Comparison of ENCODE assay signal across 9 mouse cellular contexts in the genomic region with DNA sequence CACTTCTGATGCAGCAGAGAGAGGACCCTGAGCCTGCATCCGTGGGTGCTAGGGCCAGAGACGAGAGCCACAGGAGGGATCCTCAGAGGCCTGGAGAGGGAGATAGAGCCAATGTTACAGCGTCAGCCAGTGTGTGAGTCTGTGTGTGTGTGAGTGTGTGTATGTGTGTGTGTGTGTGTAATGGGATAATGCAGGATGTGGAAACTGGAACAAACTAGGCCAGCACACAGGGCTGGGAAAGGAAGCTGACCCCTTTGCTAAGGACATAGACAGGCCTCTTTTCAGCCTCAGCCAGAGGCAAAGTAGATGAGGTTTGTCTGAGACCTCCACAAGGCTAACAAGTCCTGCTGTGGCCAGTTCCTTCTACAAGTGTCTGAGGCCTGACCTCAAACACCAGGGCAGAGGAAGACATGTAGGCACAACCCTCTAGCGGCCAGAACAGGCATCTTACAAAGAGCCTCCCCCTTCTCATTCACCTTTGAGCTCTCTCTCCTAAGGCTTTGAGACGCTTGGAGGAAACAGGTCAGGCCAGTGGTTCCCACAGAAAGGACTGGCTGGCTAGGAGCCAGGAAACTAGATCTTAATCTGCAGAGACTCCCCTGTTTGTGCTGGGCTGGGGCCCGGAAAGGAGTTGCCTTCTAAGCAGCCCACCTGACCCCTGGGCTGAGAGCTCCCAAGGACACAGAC. TPM values are rescaled to one million over a fixed set of nuclear protein-coding genes. Genes with fewer than 3 reads are reported as not detected.
DNase-seq lines count a peak whose midpoint lies in the region; ATAC-seq and TF ChIP-seq lines count a peak whose summit lies in the region.
"Had no signal": no experiment of that assay in that cellular context is flagged by ENCODE, and none has a peak within 500 bp of the region (broad histone marks: within the 10 kb centered on the region; RNA-seq: fewer than 3 reads in every experiment).

No protein-coding gene starts in this region.

- H3K36me3 ChIP-seq in hindbrain, embryonic 10.5 days = no peaks in the 10 kb centered on the region
- H3K36me3 ChIP-seq in hindbrain, embryonic 14.5 days (replicated peaks; ENCODE audit: control insufficient read depth, insufficient read depth) = no peaks in the 10 kb centered on the region
- no peaks in the 10 kb centered on the region for H3K36me3 ChIP-seq in heart, embryonic 15.5 days
- no peaks in the 10 kb centered on the region for H3K36me3 ChIP-seq in midbrain, embryonic 13.5 days
- H3K36me3 ChIP-seq: liver, embryonic 15.5 days had no signal

- DNase-seq in hindbrain, embryonic 10.5 days (ENCODE audit: low spot score) = peak; percentile 41
- DNase-seq in hindbrain, embryonic 14.5 days (ENCODE audit: low spot score) = no peak
- peak; percentile 46 for DNase-seq in brain, embryonic 14.5 days (ENCODE audit: low read depth)
- peak; percentile 90 to 94 for DNase-seq in kidney, postnatal 36 days
- DNase-seq in cerebellum, adult 8-10 months = no peak
- DNase-seq in layer of hippocampus, adult 18-20 months (ENCODE audit: low spot score in 2 of 2) = no peak

- no peaks in the 10 kb centered on the region for H3K27me3 ChIP-seq in hindbrain, embryonic 10.5 days (ENCODE audit: insufficient read depth, poor library complexity, severe bottlenecking)
- no peaks in the 10 kb centered on the region for H3K27me3 ChIP-seq in hindbrain, embryonic 14.5 days (ENCODE audit: control insufficient read depth, insufficient read depth, low read length)
- H3K27me3 ChIP-seq in heart, embryonic 15.5 days = no peaks in the 10 kb centered on the region
- no peaks in the 10 kb centered on the region; the same call in 1 of the 2 replicates for H3K27me3 ChIP-seq in midbrain, embryonic 13.5 days

- TF ChIP-seq CTCF in brain, embryonic 14.5 days (IDR thresholded peaks at IDR 0.05; ENCODE audit: borderline replicate concordance, extremely low read depth, insufficient read depth, insufficient read length) = peak; percentile 59; the same call in 1 of the 2 replicates

- H3K9me3 ChIP-seq in hindbrain, embryonic 10.5 days = no peaks in the 10 kb centered on the region
- no peaks in the 10 kb centered on the region for H3K9me3 ChIP-seq in hindbrain, embryonic 14.5 days (ENCODE audit: control insufficient read depth, low read length)
- H3K9me3 ChIP-seq in heart, embryonic 15.5 days (replicated peaks) = no peaks in the 10 kb centered on the region
- H3K9me3 ChIP-seq in midbrain, embryonic 13.5 days = no peaks in the 10 kb centered on the region
- H3K9me3 ChIP-seq: liver, embryonic 15.5 days had no signal

- H3K27ac ChIP-seq in hindbrain, embryonic 10.5 days = peak overlapping the region; percentile 1; the same call in 1 of the 2 replicates
- H3K27ac ChIP-seq in hindbrain, embryonic 14.5 days = no peak overlapping the region
- no peak overlapping the region for H3K27ac ChIP-seq in heart, embryonic 15.5 days
- H3K27ac ChIP-seq in midbrain, embryonic 13.5 days = no peak overlapping the region
- H3K27ac ChIP-seq: liver, embryonic 15.5 days had no signal

- no peak for TF ChIP-seq POLR2A in brain, embryonic 14.5 days (IDR thresholded peaks at IDR 0.05; ENCODE audit: borderline replicate concordance, extremely low read depth, insufficient read depth, insufficient read length, poor library complexity, severe bottlenecking)

- no peak for ATAC-seq in hindbrain, embryonic 14.5 days (ENCODE audit: low FRiP score)
- peak; percentile 32 for ATAC-seq in heart, embryonic 15.5 days (replicated peaks; ENCODE audit: insufficient number of reproducible peaks, insufficient read depth, low FRiP score, low read depth)
- ATAC-seq in midbrain, embryonic 13.5 days = peak; percentile 46; the same call in 1 of the 2 replicates

- H3K9ac ChIP-seq in hindbrain, embryonic 14.5 days = no peak overlapping the region
- no peak overlapping the region for H3K9ac ChIP-seq in heart, embryonic 15.5 days
- H3K9ac ChIP-seq in midbrain, embryonic 13.5 days (replicated peaks) = peak overlapping the region; percentile 20; the same call in 1 of the 2 replicates
- H3K9ac ChIP-seq: liver, embryonic 15.5 days had no signal

- H3K4me2 ChIP-seq in hindbrain, embryonic 14.5 days (replicated peaks) = no peak overlapping the region
- H3K4me2 ChIP-seq in heart, embryonic 15.5 days = no peak overlapping the region
- H3K4me2 ChIP-seq in midbrain, embryonic 13.5 days (replicated peaks) = no peak overlapping the region
- H3K4me2 ChIP-seq: liver, embryonic 15.5 days had no signal

- no peak overlapping the region for H3K4me3 ChIP-seq in hindbrain, embryonic 10.5 days
- H3K4me3 ChIP-seq in hindbrain, embryonic 14.5 days (replicated peaks; ENCODE audit: low read length) = no peak overlapping the region
- no peak overlapping the region for H3K4me3 ChIP-seq in heart, embryonic 15.5 days
- no peak overlapping the region for H3K4me3 ChIP-seq in midbrain, embryonic 13.5 days (replicated peaks)
- H3K4me3 ChIP-seq: liver, embryonic 15.5 days had no signal

- H3K4me1 ChIP-seq in hindbrain, embryonic 10.5 days (replicated peaks) = peaks cover 34% of the 10 kb centered on the region
- H3K4me1 ChIP-seq in hindbrain, embryonic 14.5 days (replicated peaks; ENCODE audit: control insufficient read depth, insufficient read depth, low read length) = peaks cover 4% of the 10 kb centered on the region; the same call in 1 of the 2 replicates
- H3K4me1 ChIP-seq in heart, embryonic 15.5 days (replicated peaks) = peaks cover 21% of the 10 kb centered on the region
- H3K4me1 ChIP-seq in midbrain, embryonic 13.5 days (replicated peaks) = peaks cover 24% of the 10 kb centered on the region; the same call in 1 of the 2 replicates

- WGBS in hindbrain, embryonic 10.5 days = 39% methylated on average over 6 of the region's 6 CpGs
- 35% methylated on average over 6 of the region's 6 CpGs for WGBS in hindbrain, embryonic 14.5 days
- WGBS in heart, embryonic 15.5 days = 36% methylated on average over 6 of the region's 6 CpGs
- 40% methylated on average over 6 of the region's 6 CpGs for WGBS in midbrain, embryonic 13.5 days

RNA-seq across cellular contexts. Expression of gene Clmn, which starts 35.1 kb away (rescaled TPM):
- 2.4 and 2.7 TPM in 2 replicates for polyA plus RNA-seq in hindbrain, embryonic 10.5 days (2016; fragmentation: Nextera tagmentation; extraction: Ambion mirVana)
- 1.0 and 1.7 TPM in 2 replicates for polyA plus RNA-seq in hindbrain, embryonic 14.5 days (2014; fragmentation: Nextera tagmentation; extraction: Ambion mirVana)
- 2.1 and 3.2 TPM in 2 replicates for polyA plus RNA-seq in brain, embryonic 14.5 days (2012; rRNA removed)
- polyA plus RNA-seq in heart, embryonic 15.5 days (2015; fragmentation: Nextera tagmentation; extraction: Ambion mirVana) = 0.54 and 1.2 TPM in 2 replicates
- polyA plus RNA-seq in midbrain, embryonic 13.5 days (2015; fragmentation: Nextera tagmentation; extraction: Ambion mirVana) = 0.98 and 1.1 TPM in 2 replicates
- 100 to 1,000 TPM; 106 to 115 TPM for total RNA-seq in layer of hippocampus, adult 18-20 months (2021)

Comparison
In these comparisons a context has a peak if more than half of its experiments do, and no peak if none do; other contexts are left out.
1. DNase-seq: peak in hindbrain, embryonic 10.5 days (single experiment), brain, embryonic 14.5 days (single experiment) and kidney, postnatal 36 days (2 of 2); none in hindbrain, embryonic 14.5 days (single experiment), cerebellum, adult 8-10 months (single experiment) and layer of hippocampus, adult 18-20 months (0 of 2).